Mouse (Mus musculus) MEL (cell line): ENCODE results near the gene Parm1. TPM values are rescaled to one million over a fixed set of nuclear protein-coding genes. Genes with fewer than 3 reads are reported as not detected.
A peak's percentile ranks its signal among the peaks of the same experiment; 100 is the strongest.

Experiments used
- DNase-seq: peaks from one replicate; pipeline ENCODE4 v3.0.0; 2011; ENCODE audit warnings: low read depth, low spot score
- H3K27ac ChIP-seq: 2 replicates; pipeline ENCODE4 v1.5.1; 2012; ENCODE audit warnings: low read depth, mild to moderate bottlenecking, control low read depth, low read length, moderate library complexity; ENCODE audit not compliant: control insufficient read depth
- H3K27me3 ChIP-seq, 2 experiments: fragments of 150-350 bp in 1 of 2; sonication (generic) in 1 of 2; 2 replicates each; pipeline ENCODE4 v1.6.1; 2012; ENCODE audit warnings: low read length in 2 of 2, mild to moderate bottlenecking in 2 of 2, improper control_type of control experiment in 1 of 2, moderate library complexity in 1 of 2; ENCODE audit not compliant: insufficient read depth in 2 of 2, control insufficient read depth in 1 of 2
- H3K36me3 ChIP-seq, 2 experiments: 2 replicates each; pipeline ENCODE4 v1.6.1; 2012 to 2014; ENCODE audit warnings: low read length in 2 of 2, improper control_type of control experiment in 1 of 2, inconsistent platforms in 1 of 2, mild to moderate bottlenecking in 1 of 2; ENCODE audit not compliant: insufficient read depth in 2 of 2, control insufficient read depth in 1 of 2
- H3K4me1 ChIP-seq, 2 experiments: fragments of 150-350 bp in 1 of 2; sonication (generic) in 1 of 2; 2 replicates each; pipeline ENCODE4 v1.6.1; 2012; ENCODE audit warnings: low read length in 2 of 2, improper control_type of control experiment in 1 of 2, mild to moderate bottlenecking in 1 of 2; ENCODE audit not compliant: insufficient read depth in 2 of 2, control insufficient read depth in 1 of 2
- H3K4me3 ChIP-seq, 2 experiments: fragments of 150-350 bp in 1 of 2; sonication (generic) in 1 of 2; 2 replicates each; pipeline ENCODE4 v1.5.1; 2012; ENCODE audit warnings: low read depth in 2 of 2, low read length in 2 of 2, mild to moderate bottlenecking in 2 of 2, moderate library complexity in 2 of 2, control low read depth in 1 of 2, improper control_type of control experiment in 1 of 2; ENCODE audit not compliant: control insufficient read depth in 1 of 2, insufficient read depth in 1 of 2
- H3K79me2 ChIP-seq: 2 replicates; pipeline ENCODE4 v1.6.1; 2012; ENCODE audit warnings: mild to moderate bottlenecking, low read length, moderate library complexity; ENCODE audit not compliant: control insufficient read depth, poor library complexity, insufficient read depth
- H3K9ac ChIP-seq: 2 replicates; pipeline ENCODE4 v1.6.1; 2012; ENCODE audit warnings: low read depth, mild to moderate bottlenecking, control low read depth, low read length, moderate library complexity; ENCODE audit not compliant: control insufficient read depth, poor library complexity, severe bottlenecking
- H3K9me3 ChIP-seq: fragments of 150-350 bp; sonication (generic); replicated peaks from 2 replicates; pipeline ENCODE4 v1.6.1; 2012; ENCODE audit warnings: mild to moderate bottlenecking, low read length, improper control_type of control experiment, moderate library complexity; ENCODE audit not compliant: insufficient read depth
- BHLHE40 ChIP-seq: IDR thresholded peaks from 2 replicates; pipeline ENCODE4 v1.6.1; 2012; ENCODE audit warnings: low read depth, mild to moderate bottlenecking, inconsistent platforms, low read length, improper control_type of control experiment, borderline replicate concordance
- ETS1 ChIP-seq: IDR thresholded peaks from 2 replicates; pipeline ENCODE4 v1.6.1; 2012; ENCODE audit warnings: low read depth, mild to moderate bottlenecking, inconsistent platforms, low read length, improper control_type of control experiment, moderate library complexity
- GABPA ChIP-seq: IDR thresholded peaks from 2 replicates; pipeline ENCODE4 v1.6.1; 2012; ENCODE audit warnings: low read depth, mild to moderate bottlenecking, inconsistent platforms, low read length, improper control_type of control experiment, moderate library complexity
- GATA1 ChIP-seq: IDR thresholded peaks from 2 replicates; pipeline ENCODE4 v1.6.1; 2011; ENCODE audit warnings: low read depth, low read length, improper control_type of control experiment
- HCFC1 ChIP-seq: IDR thresholded peaks from 2 replicates; pipeline ENCODE4 v1.6.1; 2012; ENCODE audit warnings: low read depth, mild to moderate bottlenecking, inconsistent platforms, low read length, improper control_type of control experiment, moderate library complexity
- JUND ChIP-seq: IDR thresholded peaks from 2 replicates; pipeline ENCODE4 v1.6.1; 2011; ENCODE audit warnings: low read depth, mild to moderate bottlenecking, improper control_type of control experiment, low read length
- MAX ChIP-seq: IDR thresholded peaks from 2 replicates; pipeline ENCODE4 v1.6.1; 2011; ENCODE audit warnings: low read length, improper control_type of control experiment
- MEF2A ChIP-seq: IDR thresholded peaks from 2 replicates; pipeline ENCODE4 v1.6.1; 2014; ENCODE audit warnings: low read depth, mild to moderate bottlenecking, inconsistent platforms, low read length, improper control_type of control experiment; ENCODE audit not compliant: poor library complexity, insufficient replicate concordance, severe bottlenecking; ENCODE audit errors: extremely low read depth
- MXI1 ChIP-seq: IDR thresholded peaks from 2 replicates; pipeline ENCODE4 v1.6.1; 2011; ENCODE audit warnings: mild to moderate bottlenecking, low read depth, low read length, improper control_type of control experiment
- MYB ChIP-seq: IDR thresholded peaks from 2 replicates; pipeline ENCODE4 v1.6.1; 2011; ENCODE audit warnings: mild to moderate bottlenecking, low read depth, low read length, improper control_type of control experiment
- MYC ChIP-seq: IDR thresholded peaks from 2 replicates; pipeline ENCODE4 v1.6.1; 2011; ENCODE audit warnings: low read depth, mild to moderate bottlenecking, low read length, improper control_type of control experiment, moderate library complexity
- NELFE ChIP-seq: IDR thresholded peaks from 2 replicates; pipeline ENCODE4 v1.6.1; 2011; ENCODE audit warnings: low read depth, low read length, improper control_type of control experiment
- POLR2AphosphoS2 ChIP-seq: IDR thresholded peaks from 2 replicates; pipeline ENCODE4 v1.6.1; 2011; ENCODE audit warnings: low read length, improper control_type of control experiment
- RCOR1 ChIP-seq: IDR thresholded peaks from 2 replicates; pipeline ENCODE4 v1.6.1; 2012; ENCODE audit warnings: low read depth, mild to moderate bottlenecking, inconsistent platforms, low read length, improper control_type of control experiment
- UBTF ChIP-seq: IDR thresholded peaks from 2 replicates; pipeline ENCODE4 v1.6.1; 2012; ENCODE audit warnings: low read depth, mild to moderate bottlenecking, inconsistent platforms, low read length, improper control_type of control experiment, moderate library complexity, borderline replicate concordance; ENCODE audit not compliant: insufficient read depth
- USF1 ChIP-seq: IDR thresholded peaks from 2 replicates; pipeline ENCODE4 v1.6.1; 2014; ENCODE audit warnings: low read depth, mild to moderate bottlenecking, inconsistent platforms, low read length, improper control_type of control experiment, moderate library complexity
- ZMIZ1 ChIP-seq: IDR thresholded peaks from 2 replicates; pipeline ENCODE4 v1.6.1; 2012; ENCODE audit warnings: low read depth, mild to moderate bottlenecking, inconsistent platforms, low read length, improper control_type of control experiment, moderate library complexity
- polyA plus RNA-seq, 2 experiments: library from polyadenylated mRNA; stranded (reverse) in 1 of 2; unstranded in 1 of 2; fragments of >175 nt in 1 of 2; fragments of >200 nt in 1 of 2; gene quantifications; 2 replicates each; pipeline versions ENCODE4 v1.2.1 to v1.2.4; 2012; ENCODE audit warnings: low replicate concordance in 2 of 2, low read depth in 1 of 2; ENCODE audit not compliant: insufficient read length in 2 of 2, insufficient read depth in 1 of 2, missing spikeins in 1 of 2
- total RNA-seq: library from RNA; depleted of rRNA; stranded (reverse); fragments of 300-350 nt; gene quantifications from 2 replicates; pipeline ENCODE4 v1.2.3, GENCODE M21; 2012

The Parm1 gene
- total and polyA plus RNA-seq, 3 experiments = 19.1 to 76.1 (median 41.0) TPM

GRCm38 (mm10) chr5:91626823-91627222 lies 109.4 kb downstream of the Parm1 start:
- H3K27ac ChIP-seq = no peak overlapping the region
- TF ChIP-seq MYB = no peak
- TF ChIP-seq RCOR1 = no peak
- TF ChIP-seq USF1 = no peak
- H3K27me3 ChIP-seq = no peaks in the 10 kb centered on the region
- DNase-seq = no peak
- H3K9ac ChIP-seq = no peak overlapping the region
- H3K4me3 ChIP-seq = no peak overlapping the region
- no peaks in the 10 kb centered on the region for H3K9me3 ChIP-seq
- peaks cover 0 to 7% of the 10 kb centered on the region in 2 experiments; a peak in 2 of 4 replicates for H3K4me1 ChIP-seq
- no peaks in the 10 kb centered on the region for H3K79me2 ChIP-seq
- H3K36me3 ChIP-seq = peaks cover 0 to 8% of the 10 kb centered on the region in 2 experiments; a peak in 2 of 4 replicates

- Histone ChIP-seq H3K36me3 (peaks cover 0 to 8% of the 10 kb centered on the region in 2 experiments; a peak in 2 of 4 replicates), H3K4me1 (peaks cover 0 to 7% of the 10 kb centered on the region in 2 experiments; a peak in 2 of 4 replicates), H3K9ac (no peak overlapping the region), H3K9me3 (no peaks in the 10 kb centered on the region), H3K27ac (no peak overlapping the region), H3K27me3 (no peaks in the 10 kb centered on the region), H3K4me3 (no peak overlapping the region), H3K79me2 (no peaks in the 10 kb centered on the region)
- 0 out of 2 replicates have a peak, but pooled peaks have one; percentile 35 for TF ChIP-seq MYC
- no peak for TF ChIP-seq NELFE
- TF ChIP-seq ZMIZ1 = 0 out of 2 replicates have a peak, but pooled peaks have one; percentile 12
- peak; percentile 60 for DNase-seq
Observed at GRCm38 (mm10) chr5:91629472-91629871, 112.1 kb downstream of the Parm1 start.

- TF ChIP-seq BHLHE40 (no peak), MXI1 (no peak), GABPA (no peak), MAX (no peak), UBTF (no peak), JUND (no peak), HCFC1 (no peak), GATA1 (no peak), MEF2A (no peak), MYC (no peak), USF1 (no peak), POLR2AphosphoS2 (no peak), ETS1 (no peak)
- Histone ChIP-seq H3K4me3 (no peak overlapping the region), H3K4me1 (0 out of 4 replicates have a peak, but pooled peaks cover 0 to 3% of the 10 kb centered on the region in 2 experiments), H3K79me2 (no peaks in the 10 kb centered on the region), H3K36me3 (peaks cover 0 to 5% of the 10 kb centered on the region in 2 experiments; a peak in 2 of 4 replicates), H3K27ac (no peak overlapping the region), H3K9ac (no peak overlapping the region), H3K9me3 (no peaks in the 10 kb centered on the region), H3K27me3 (no peaks in the 10 kb centered on the region)
- DNase-seq = no peak
Observed at GRCm38 (mm10) chr5:91651330-91651729, 133.9 kb downstream of the Parm1 start.
